Comparison of ENCODE assay signal across 8 mouse cellular contexts in the genomic region with DNA sequence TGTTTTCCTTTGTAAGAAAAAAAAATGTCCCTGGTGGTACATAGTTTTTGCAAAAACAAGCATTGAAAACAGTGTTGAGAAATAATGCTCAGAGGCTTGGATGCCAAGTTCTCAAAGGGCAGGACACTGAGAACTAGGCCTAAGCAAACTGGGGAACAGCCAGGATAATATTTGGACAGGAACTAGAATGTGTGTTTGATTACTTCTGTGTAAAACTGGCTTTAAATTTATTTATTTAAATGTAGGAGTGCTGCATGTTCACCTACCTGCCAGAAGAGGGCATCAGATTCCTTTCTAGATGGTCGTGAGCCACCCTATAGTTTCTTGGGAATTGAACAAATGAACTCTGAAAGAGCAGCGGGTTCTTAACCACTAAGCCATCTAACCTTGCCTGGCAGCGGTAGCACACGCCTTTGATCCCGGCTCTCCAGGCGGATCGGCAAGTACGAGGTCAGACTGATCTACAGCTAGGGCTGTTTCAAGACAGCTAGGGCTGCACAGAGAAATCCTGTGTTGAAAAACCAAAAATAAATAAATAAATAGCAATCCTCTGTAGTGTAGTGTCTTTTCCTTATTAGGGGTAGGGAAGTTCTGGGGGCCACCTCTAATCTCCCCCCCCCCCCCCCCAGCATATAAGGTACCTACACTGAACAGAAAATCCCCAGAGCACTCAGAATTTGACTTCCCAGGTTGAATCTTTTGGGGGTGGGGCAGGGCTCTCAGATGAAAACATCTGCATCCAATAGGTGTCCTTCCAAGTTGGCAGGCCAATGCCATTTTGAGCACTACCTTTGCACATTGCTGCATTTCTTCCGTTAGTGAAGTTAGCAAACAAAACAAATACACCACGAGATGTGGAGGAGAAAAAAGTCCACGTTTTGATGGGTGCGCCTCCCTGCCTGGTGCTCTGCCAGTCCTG. TPM values are rescaled to one million over a fixed set of nuclear protein-coding genes. Genes with fewer than 3 reads are reported as not detected.
DNase-seq lines count a peak whose midpoint lies in the region; ATAC-seq and TF ChIP-seq lines count a peak whose summit lies in the region.

A gene (plus strand): TSS at position 776 of the 919 bp plus-strand sequence.

- WGBS in intestine, postnatal 0 days, result under 1% methylated on average over 12 of the region's 12 CpGs
- WGBS in midbrain, embryonic 11.5 days, result 1% methylated on average over 12 of the region's 12 CpGs
- under 1% methylated on average over 12 of the region's 12 CpGs for WGBS in stomach, embryonic 14.5 days

- peak within 1 kb of the TSS; percentile 80 for H3K4me3 ChIP-seq in intestine, postnatal 0 days (ENCODE audit: low read depth, low read length)
- peak within 1 kb of the TSS; percentile 71 for H3K4me3 ChIP-seq in midbrain, embryonic 11.5 days (ENCODE audit: low read depth, low read length)
- peak within 1 kb of the TSS; percentile 65 for H3K4me3 ChIP-seq in stomach, embryonic 14.5 days (ENCODE audit: low read depth, low read length)

- ATAC-seq in intestine, postnatal 0 days, result peak; percentile 50
- peak; percentile 72 for ATAC-seq in midbrain, embryonic 11.5 days (ENCODE audit: low FRiP score)
- peak; percentile 47 for ATAC-seq in stomach, embryonic 14.5 days (ENCODE audit: insufficient number of reproducible peaks, insufficient read depth, low FRiP score, low read depth)

- TF ChIP-seq CTCF in intestine, postnatal 0 days (IDR thresholded peaks at IDR 0.05; ENCODE audit: low read depth), result peak; percentile 83

- no peaks in the 10 kb centered on the region for H3K36me3 ChIP-seq in intestine, postnatal 0 days (ENCODE audit: control insufficient read depth, insufficient read depth)
- no peaks in the 10 kb centered on the region for H3K36me3 ChIP-seq in midbrain, embryonic 11.5 days (ENCODE audit: control insufficient read depth, insufficient read depth, low read length)
- no peaks in the 10 kb centered on the region for H3K36me3 ChIP-seq in stomach, embryonic 14.5 days (ENCODE audit: control insufficient read depth, insufficient read depth, low read length)

- H3K4me1 ChIP-seq in intestine, postnatal 0 days (replicated peaks; ENCODE audit: control insufficient read depth, insufficient read depth, low read length), result no peaks in the 10 kb centered on the region
- H3K4me1 ChIP-seq in midbrain, embryonic 11.5 days (ENCODE audit: control insufficient read depth, insufficient read depth, low read length), result peaks cover 6% of the 10 kb centered on the region; the same call in 1 of the 2 replicates
- no peaks in the 10 kb centered on the region for H3K4me1 ChIP-seq in stomach, embryonic 14.5 days (ENCODE audit: control insufficient read depth, insufficient read depth, low read length)

- H3K9ac ChIP-seq in intestine, postnatal 0 days (ENCODE audit: low read depth, low read length), result peak within 1 kb of the TSS; percentile 91
- peak within 1 kb of the TSS; percentile 95 for H3K9ac ChIP-seq in midbrain, embryonic 11.5 days (ENCODE audit: low read length)
- peak within 1 kb of the TSS; percentile 79 for H3K9ac ChIP-seq in stomach, embryonic 14.5 days (replicated peaks; ENCODE audit: low read depth, low read length)

- peak within 1 kb of the TSS; percentile 79 for H3K4me2 ChIP-seq in intestine, postnatal 0 days (replicated peaks; ENCODE audit: low read depth)
- H3K4me2 ChIP-seq in midbrain, embryonic 11.5 days, result peak within 1 kb of the TSS; percentile 81
- peak within 1 kb of the TSS; percentile 90 for H3K4me2 ChIP-seq in stomach, embryonic 14.5 days (replicated peaks; ENCODE audit: low read depth, low read length)

- H3K27ac ChIP-seq in intestine, postnatal 0 days (ENCODE audit: low read depth, low read length), result peak within 1 kb of the TSS; percentile 92
- peak within 1 kb of the TSS; percentile 73 for H3K27ac ChIP-seq in midbrain, embryonic 11.5 days (ENCODE audit: low read depth, low read length)
- H3K27ac ChIP-seq in stomach, embryonic 14.5 days (ENCODE audit: low read length), result peak within 1 kb of the TSS; percentile 94

- no peaks in the 10 kb centered on the region for H3K27me3 ChIP-seq in intestine, postnatal 0 days (replicated peaks; ENCODE audit: control insufficient read depth, insufficient read depth, low read length)
- H3K27me3 ChIP-seq in midbrain, embryonic 11.5 days (ENCODE audit: control insufficient read depth, insufficient read depth, low read length), result no peaks in the 10 kb centered on the region
- H3K27me3 ChIP-seq in stomach, embryonic 14.5 days (ENCODE audit: control insufficient read depth, insufficient read depth, low read length), result no peaks in the 10 kb centered on the region

- DNase-seq in CD4-positive helper T cell, adult 2 months (ENCODE audit: low read depth, low spot score), result peak; percentile 78
- DNase-seq in adrenal gland, adult 8-10 months, result no peak
- DNase-seq in embryo, embryonic 9.5 days (ENCODE audit: extremely low spot score), result peak; percentile 62
- DNase-seq in heart, adult 11 months, result peak; percentile 88
- peak; percentile 5 for DNase-seq in left cerebral cortex, postnatal 4 days
- peak; percentile 92 for DNase-seq in midbrain, embryonic 11.5 days (ENCODE audit: low spot score, missing footprints)

- H3K9me3 ChIP-seq in intestine, postnatal 0 days (ENCODE audit: control insufficient read depth), result no peaks in the 10 kb centered on the region
- H3K9me3 ChIP-seq in midbrain, embryonic 11.5 days (ENCODE audit: control insufficient read depth, low read length), result no peaks in the 10 kb centered on the region
- no peaks in the 10 kb centered on the region for H3K9me3 ChIP-seq in stomach, embryonic 14.5 days (ENCODE audit: control insufficient read depth, low read depth, low read length)

- intact Hi-C loops in left cerebral cortex, postnatal 4 days (cut with DNase I), result loop anchor here (5.0 kb wide), 2 partner anchors 213 to 563 kb away; no protein-coding TSS in a partner anchor

RNA-seq across cellular contexts. Expression of the gene that starts here (rescaled TPM):
- total RNA-seq in adrenal gland, adult 8-10 months (2022), result 10 to 100 TPM; 57.3 to 83.6 (median 70.5) TPM
- 48.9 and 50.1 TPM in 2 replicates for polyA plus RNA-seq in intestine, postnatal 0 days (2015; fragmentation: Nextera tagmentation; extraction: Ambion mirVana)
- total RNA-seq in left cerebral cortex, postnatal 4 days (2021), result 1 to 10 TPM; 7.4 to 8.3 TPM
- polyA plus RNA-seq in midbrain, embryonic 11.5 days (2014; fragmentation: Nextera tagmentation; extraction: Ambion mirVana), result 4.6 and 6.0 TPM in 2 replicates
- polyA plus RNA-seq in stomach, embryonic 14.5 days (2014; fragmentation: Nextera tagmentation; extraction: Ambion mirVana), result 26.6 and 27.1 TPM in 2 replicates

Comparison
In these comparisons a context has a peak if more than half of its experiments do, and no peak if none do; other contexts are left out.
1. RNA of the gene that starts here (total RNA-seq): 57.3 to 83.6 TPM in adrenal gland, adult 8-10 months; 7.4 to 8.3 TPM in left cerebral cortex, postnatal 4 days; every median in the first group is over 4 times any median in the second.
2. Peak in every context shown above with its lines, with median percentiles within 50 percentile points of each other: ATAC-seq, H3K27ac ChIP-seq, H3K4me2 ChIP-seq, H3K4me3 ChIP-seq and H3K9ac ChIP-seq.